Comparison of ENCODE assay signal across 8 mouse cellular contexts in genomic region chr11:102604010-102604584, GRCm38 (mm10). TPM values are rescaled to one million over a fixed set of nuclear protein-coding genes. Genes with fewer than 3 reads are reported as not detected.
DNase-seq lines count a peak whose midpoint lies in the region; ATAC-seq and TF ChIP-seq lines count a peak whose summit lies in the region.

TSS of gene Fzd2 (plus strand) at chr11:102604396.

- peak; percentile 93 for ATAC-seq in embryonic facial prominence, embryonic 15.5 days (ENCODE audit: insufficient number of reproducible peaks, low FRiP score, low TSS enrichment, low read depth)
- peak; percentile 93 for ATAC-seq in kidney, embryonic 14.5 days (ENCODE audit: low FRiP score, low TSS enrichment)
- peak; percentile 91 for ATAC-seq in limb, embryonic 14.5 days (ENCODE audit: low FRiP score, low read depth)
- ATAC-seq in midbrain, embryonic 15.5 days (replicated peaks), result peak; percentile 94

- H3K27ac ChIP-seq in spleen, adult 2 months (ENCODE audit: insufficient read depth, low read length), result no peak within 1 kb of the TSS
- peak within 1 kb of the TSS; percentile 99 for H3K27ac ChIP-seq in embryonic facial prominence, embryonic 15.5 days (replicated peaks)
- H3K27ac ChIP-seq in heart, embryonic 10.5 days, result peak within 1 kb of the TSS; percentile 94
- H3K27ac ChIP-seq in kidney, embryonic 14.5 days (ENCODE audit: low read depth, low read length), result peak within 1 kb of the TSS; percentile 99
- peak within 1 kb of the TSS; percentile 100 for H3K27ac ChIP-seq in limb, embryonic 14.5 days (replicated peaks; ENCODE audit: low read depth, low read length)
- H3K27ac ChIP-seq in midbrain, embryonic 15.5 days, result peak within 1 kb of the TSS; percentile 82

- H3K36me3 ChIP-seq in spleen, adult 2 months (ENCODE audit: control insufficient read depth, insufficient read depth, low read length), result no peaks in the 10 kb centered on the region
- H3K36me3 ChIP-seq in embryonic facial prominence, embryonic 15.5 days, result no peaks in the 10 kb centered on the region
- no peaks in the 10 kb centered on the region for H3K36me3 ChIP-seq in heart, embryonic 10.5 days
- no peaks in the 10 kb centered on the region; the same call in 1 of the 2 replicates for H3K36me3 ChIP-seq in kidney, embryonic 14.5 days (ENCODE audit: control insufficient read depth, insufficient read depth, low read length)
- H3K36me3 ChIP-seq in limb, embryonic 14.5 days (ENCODE audit: control insufficient read depth, insufficient read depth, low read length), result peaks cover 26% of the 10 kb centered on the region
- H3K36me3 ChIP-seq in midbrain, embryonic 15.5 days (replicated peaks), result no peaks in the 10 kb centered on the region

- H3K9ac ChIP-seq in embryonic facial prominence, embryonic 15.5 days, result peak within 1 kb of the TSS; percentile 85
- peak within 1 kb of the TSS; percentile 96 for H3K9ac ChIP-seq in kidney, embryonic 14.5 days (ENCODE audit: low read depth, low read length)
- peak within 1 kb of the TSS; percentile 99 for H3K9ac ChIP-seq in limb, embryonic 14.5 days (ENCODE audit: low read depth, low read length, severe bottlenecking)
- H3K9ac ChIP-seq in midbrain, embryonic 15.5 days, result peak within 1 kb of the TSS; percentile 52

- H3K4me1 ChIP-seq in spleen, adult 2 months (ENCODE audit: control insufficient read depth, insufficient read depth, insufficient read length), result peaks cover 4% of the 10 kb centered on the region; the same call in 1 of the 2 replicates
- peaks cover 18% of the 10 kb centered on the region for H3K4me1 ChIP-seq in embryonic facial prominence, embryonic 15.5 days
- H3K4me1 ChIP-seq in heart, embryonic 10.5 days, result peaks cover 34% of the 10 kb centered on the region
- H3K4me1 ChIP-seq in kidney, embryonic 14.5 days (ENCODE audit: control insufficient read depth, insufficient read depth, low read length), result peaks cover 21% of the 10 kb centered on the region
- H3K4me1 ChIP-seq in limb, embryonic 14.5 days (ENCODE audit: control insufficient read depth, insufficient read depth, low read length), result peaks cover 14% of the 10 kb centered on the region
- H3K4me1 ChIP-seq in midbrain, embryonic 15.5 days, result peaks cover 45% of the 10 kb centered on the region

- WGBS in spleen, adult 2 months, result under 1% methylated on average over 17 of the region's 31 CpGs
- WGBS in embryonic facial prominence, embryonic 15.5 days, result under 1% methylated on average over 28 of the region's 31 CpGs
- under 1% methylated on average over 18 of the region's 31 CpGs for WGBS in heart, embryonic 10.5 days
- under 1% methylated on average over 26 of the region's 31 CpGs for WGBS in kidney, embryonic 14.5 days
- WGBS in limb, embryonic 14.5 days, result under 1% methylated on average over 22 of the region's 31 CpGs
- under 1% methylated on average over 31 of the region's 31 CpGs for WGBS in midbrain, embryonic 15.5 days

- peak within 1 kb of the TSS; percentile 47 for H3K4me3 ChIP-seq in spleen, adult 2 months (ENCODE audit: extremely low read depth, insufficient read depth, insufficient read length)
- peak within 1 kb of the TSS; percentile 87 for H3K4me3 ChIP-seq in embryonic facial prominence, embryonic 15.5 days (replicated peaks)
- peak within 1 kb of the TSS; percentile 76 for H3K4me3 ChIP-seq in heart, embryonic 10.5 days
- peak within 1 kb of the TSS; percentile 90 for H3K4me3 ChIP-seq in kidney, embryonic 14.5 days (ENCODE audit: low read length)
- peak within 1 kb of the TSS; percentile 97 for H3K4me3 ChIP-seq in limb, embryonic 14.5 days (replicated peaks; ENCODE audit: low read length)
- H3K4me3 ChIP-seq in midbrain, embryonic 15.5 days, result peak within 1 kb of the TSS; percentile 66

- no peak for TF ChIP-seq CTCF in spleen, adult 2 months (IDR thresholded peaks at IDR 0.05; ENCODE audit: extremely low read depth, insufficient read depth, insufficient read length, insufficient replicate concordance)

- H3K4me2 ChIP-seq in embryonic facial prominence, embryonic 15.5 days (replicated peaks), result peak within 1 kb of the TSS; percentile 72
- peak within 1 kb of the TSS; percentile 71 for H3K4me2 ChIP-seq in kidney, embryonic 14.5 days (replicated peaks; ENCODE audit: low read depth, low read length)
- H3K4me2 ChIP-seq in limb, embryonic 14.5 days (replicated peaks; ENCODE audit: low read depth, low read length, severe bottlenecking), result peak within 1 kb of the TSS; percentile 80
- peak within 1 kb of the TSS; percentile 97 for H3K4me2 ChIP-seq in midbrain, embryonic 15.5 days

- no peak for DNase-seq in spleen, adult 2 months (ENCODE audit: low read depth in 1 of 2, low spot score in 2 of 2)
- DNase-seq in spleen, postnatal 14 days (ENCODE audit: low spot score in 2 of 2), result no peak
- peak; percentile 97 for DNase-seq in heart, embryonic 10.5 days (ENCODE audit: low spot score)
- DNase-seq in limb, embryonic 14.5 days (ENCODE audit: low spot score), result peak; percentile 99
- DNase-seq in telencephalon, adult 2 months (ENCODE audit: low read depth, low spot score), result peak; percentile 77

- no peaks in the 10 kb centered on the region for H3K9me3 ChIP-seq in embryonic facial prominence, embryonic 15.5 days (replicated peaks)
- no peaks in the 10 kb centered on the region for H3K9me3 ChIP-seq in heart, embryonic 10.5 days
- no peaks in the 10 kb centered on the region for H3K9me3 ChIP-seq in kidney, embryonic 14.5 days (ENCODE audit: control insufficient read depth, low read length)
- no peaks in the 10 kb centered on the region for H3K9me3 ChIP-seq in limb, embryonic 14.5 days (ENCODE audit: control insufficient read depth, low read length)
- no peaks in the 10 kb centered on the region for H3K9me3 ChIP-seq in midbrain, embryonic 15.5 days

- H3K27me3 ChIP-seq in spleen, adult 2 months (ENCODE audit: control insufficient read depth, insufficient read depth, low read length), result peaks cover 18% of the 10 kb centered on the region
- H3K27me3 ChIP-seq in embryonic facial prominence, embryonic 15.5 days, result no peaks in the 10 kb centered on the region
- H3K27me3 ChIP-seq in heart, embryonic 10.5 days (ENCODE audit: insufficient read depth, poor library complexity, severe bottlenecking), result peaks cover 7% of the 10 kb centered on the region; the same call in 1 of the 2 replicates
- H3K27me3 ChIP-seq in kidney, embryonic 14.5 days (ENCODE audit: control insufficient read depth, insufficient read depth, low read length), result peaks cover 8% of the 10 kb centered on the region; the same call in 1 of the 2 replicates
- no peaks in the 10 kb centered on the region for H3K27me3 ChIP-seq in limb, embryonic 14.5 days (ENCODE audit: control insufficient read depth, insufficient read depth, low read length)
- 0 out of 2 replicates have a peak, but pooled peaks cover 7% of the 10 kb centered on the region for H3K27me3 ChIP-seq in midbrain, embryonic 15.5 days (replicated peaks)

- TF ChIP-seq POLR2A in spleen, adult 2 months (IDR thresholded peaks at IDR 0.05; ENCODE audit: low read depth, low read length), result no peak
- TF ChIP-seq POLR2A in limb, embryonic 14.5 days (IDR thresholded peaks at IDR 0.05; ENCODE audit: borderline replicate concordance, extremely low read depth, insufficient read depth, insufficient read length), result peak; percentile 87; the same call in 1 of the 2 replicates

RNA-seq across cellular contexts. Expression of gene Fzd2, which starts in this region (rescaled TPM):
- polyA plus RNA-seq in spleen, adult 2 months (2012; rRNA removed), result 2.9 and 4.2 TPM in 2 replicates
- 45.8 and 47.6 TPM in 2 replicates for polyA plus RNA-seq in embryonic facial prominence, embryonic 15.5 days (2015; fragmentation: Nextera tagmentation; extraction: Ambion mirVana)
- 22.9 and 34.5 TPM in 2 replicates for polyA plus RNA-seq in heart, embryonic 10.5 days (2016; fragmentation: Nextera tagmentation; extraction: Ambion mirVana)
- polyA plus RNA-seq in kidney, embryonic 14.5 days (2014; fragmentation: Nextera tagmentation; extraction: Ambion mirVana), result 41.7 and 49.7 TPM in 2 replicates
- 163 and 258 TPM in 2 replicates for polyA plus RNA-seq in limb, embryonic 14.5 days (2012; rRNA removed)
- 65.5 and 70.7 TPM in 2 replicates for polyA plus RNA-seq in limb, embryonic 14.5 days (2014; fragmentation: Nextera tagmentation; extraction: Ambion mirVana)
- polyA plus RNA-seq in midbrain, embryonic 15.5 days (2015; fragmentation: Nextera tagmentation; extraction: Ambion mirVana), result 7.4 and 9.5 TPM in 2 replicates

Comparison
In these comparisons a context has a peak if more than half of its experiments do, and no peak if none do; other contexts are left out.
1. DNase-seq: peak in heart, embryonic 10.5 days (single experiment), limb, embryonic 14.5 days (single experiment) and telencephalon, adult 2 months (single experiment); none in spleen, adult 2 months (0 of 2) and spleen, postnatal 14 days (0 of 2).
2. H3K4me3 ChIP-seq: peak in every context shown above with its lines; median percentile 97 in limb, embryonic 14.5 days; 90 in kidney, embryonic 14.5 days; 87 in embryonic facial prominence, embryonic 15.5 days; 76 in heart, embryonic 10.5 days; 66 in midbrain, embryonic 15.5 days; 47 in spleen, adult 2 months.
3. Peak in every context shown above with its lines, with median percentiles within 50 percentile points of each other: ATAC-seq, H3K4me2 ChIP-seq and H3K9ac ChIP-seq.